Mouse (Mus musculus) urinary bladder, adult 2 months (tissue): ENCODE data around the gene Map2k1. TPM values are rescaled to one million over a fixed set of nuclear protein-coding genes. Genes with fewer than 3 reads are reported as not detected.

Experiments used
- DNase-seq: peaks from one replicate; pipeline ENCODE4 v3.0.0; 2022; ENCODE audit warnings: low spot score
- polyA plus RNA-seq: library from polyadenylated mRNA; depleted of rRNA; stranded (reverse); fragments of >200 nt; gene quantifications from 2 replicates; pipeline ENCODE4 v1.2.3, GENCODE M21; 2012

The Map2k1 gene
- polyA plus RNA-seq, 1 experiment: 63.7 TPM

DNA sequence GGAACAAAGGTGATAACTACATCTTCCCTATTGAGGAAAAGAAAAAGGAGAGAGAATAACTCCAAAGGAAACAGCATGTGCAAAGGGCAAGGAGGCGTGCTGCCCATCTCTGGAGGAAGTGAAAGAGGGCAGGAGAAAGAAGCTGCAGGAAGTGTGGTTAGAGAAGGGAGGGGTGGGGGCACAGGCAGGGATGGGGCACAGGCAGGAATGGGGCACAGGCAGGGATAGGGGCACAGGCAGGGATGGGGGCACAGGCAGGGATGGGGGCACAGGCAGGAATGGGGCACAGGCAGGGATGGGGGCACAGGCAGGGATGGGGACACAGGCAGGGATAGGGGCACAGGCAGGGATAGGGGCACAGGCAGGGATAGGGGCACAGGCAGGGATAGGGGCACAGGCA lies 4.1 kb downstream of the Map2k1 start:
- DNase-seq: no peak

DNA sequence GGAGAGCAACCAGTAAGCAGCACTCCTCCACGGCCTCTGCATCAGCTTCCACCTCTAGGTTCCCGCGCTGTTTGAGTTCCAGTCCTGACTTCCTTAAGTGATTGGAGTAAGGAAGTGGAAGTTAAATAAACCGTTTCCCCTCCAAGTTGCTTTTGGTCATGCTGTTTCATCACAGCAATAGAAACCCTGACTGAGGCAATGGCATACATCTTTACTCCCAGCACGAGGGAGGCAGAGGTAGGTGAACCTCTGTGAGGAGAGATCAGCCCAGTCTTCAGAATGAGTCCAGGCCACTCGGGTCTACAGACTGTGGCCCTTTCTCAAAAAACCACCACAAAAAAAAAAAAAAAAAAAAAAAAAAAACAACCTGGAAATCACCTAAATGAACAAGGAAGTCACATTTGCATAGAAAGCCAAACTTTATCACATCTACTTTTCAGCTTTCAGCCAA lies 11.0 kb downstream of the Map2k1 start:
- no peak for DNase-seq

DNA sequence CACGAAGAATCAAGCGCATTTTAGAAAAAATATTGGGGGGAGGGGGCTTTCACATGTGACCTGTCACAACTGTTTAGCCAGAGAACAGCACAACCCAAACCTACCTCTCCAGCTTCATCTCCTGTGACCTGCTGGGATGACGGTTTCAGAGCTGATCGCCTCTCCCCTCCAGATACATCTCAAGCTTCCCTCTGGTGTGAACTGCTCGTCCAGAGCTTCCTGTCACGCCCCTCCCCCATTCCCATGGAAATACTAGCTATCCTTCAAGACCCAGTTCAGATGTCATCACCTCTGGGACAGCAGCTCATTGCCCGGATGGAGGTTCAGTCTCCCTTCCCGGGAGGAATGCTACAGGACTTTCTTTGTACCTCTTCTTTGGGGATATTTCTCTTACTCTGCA lies 12.8 kb downstream of the Map2k1 start:
- DNase-seq: no peak

DNA sequence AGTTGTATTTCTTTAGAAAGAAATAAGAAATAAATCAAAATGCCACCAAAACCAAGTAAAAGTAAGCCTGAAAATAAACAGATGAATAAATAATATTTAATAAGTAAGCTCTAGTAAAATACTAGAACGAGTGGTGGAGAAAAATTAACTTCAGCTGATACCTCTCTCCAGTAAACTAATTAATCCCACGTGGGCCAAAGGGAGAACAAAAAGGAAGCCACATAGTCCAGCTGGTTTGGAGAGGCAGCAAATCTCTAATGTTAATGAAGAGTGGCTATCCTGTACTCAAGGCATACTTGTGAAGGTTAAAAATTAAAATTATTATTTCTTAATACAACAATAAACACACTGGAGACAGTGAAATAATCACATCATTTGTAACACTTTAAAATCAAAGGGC lies 13.3 kb downstream of the Map2k1 start:
- no peak for DNase-seq

DNA sequence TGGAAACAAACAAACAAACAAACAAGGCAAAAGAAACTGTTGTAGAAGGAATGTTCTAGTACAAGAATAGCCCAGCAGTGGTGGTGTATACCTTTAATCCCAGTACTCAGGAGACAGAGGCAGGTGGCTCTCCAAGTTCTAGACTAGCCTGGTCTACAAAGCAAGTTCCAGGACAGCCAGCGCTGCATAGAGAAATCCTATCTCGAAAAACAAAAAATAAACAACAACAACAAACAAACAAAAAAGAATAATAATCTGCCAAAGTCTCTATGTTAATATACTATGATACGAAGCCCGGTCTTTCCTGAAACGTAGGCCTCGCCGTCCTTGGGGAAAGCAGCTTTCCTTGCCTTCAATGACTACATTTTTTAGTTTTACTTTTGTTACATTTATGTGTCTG lies 17.4 kb downstream of the Map2k1 start:
- no peak for DNase-seq

DNA sequence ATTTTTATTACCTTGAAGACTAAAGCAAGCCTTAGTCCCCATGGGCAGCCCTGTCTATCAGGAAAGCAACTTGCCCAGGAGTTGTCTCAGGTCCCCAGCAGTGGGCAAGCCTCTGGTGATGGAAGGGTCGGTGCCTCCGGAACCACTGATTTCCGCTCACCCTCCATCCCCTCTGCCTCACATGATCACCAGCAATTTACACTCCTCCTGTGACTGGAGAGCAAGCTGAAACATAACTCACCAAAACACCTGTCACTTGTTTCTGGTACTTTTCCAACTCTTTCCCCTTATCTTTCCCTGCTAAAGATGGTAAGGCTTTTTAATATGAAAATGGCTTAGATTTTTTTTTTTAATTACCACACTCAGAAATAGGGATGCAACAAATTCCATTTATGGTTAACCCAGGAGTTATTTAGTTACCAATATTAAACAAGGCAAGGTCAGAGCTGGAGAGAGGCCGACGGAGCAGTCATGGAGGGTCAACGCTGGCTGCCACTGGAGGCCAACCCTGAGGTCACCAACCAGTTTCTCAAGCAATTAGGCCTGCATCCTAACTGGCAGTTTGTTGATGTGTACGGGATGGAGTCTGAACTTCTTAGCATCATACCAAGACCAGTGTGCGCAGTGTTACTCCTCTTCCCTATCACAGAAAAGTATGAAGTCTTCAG lies 18.5 kb downstream of the Map2k1 start, which contains the start of gene Uchl4:
Gene Uchl4 (plus strand): TSS at position 434 of the 668 bp plus-strand sequence.
- no peak for DNase-seq

DNA sequence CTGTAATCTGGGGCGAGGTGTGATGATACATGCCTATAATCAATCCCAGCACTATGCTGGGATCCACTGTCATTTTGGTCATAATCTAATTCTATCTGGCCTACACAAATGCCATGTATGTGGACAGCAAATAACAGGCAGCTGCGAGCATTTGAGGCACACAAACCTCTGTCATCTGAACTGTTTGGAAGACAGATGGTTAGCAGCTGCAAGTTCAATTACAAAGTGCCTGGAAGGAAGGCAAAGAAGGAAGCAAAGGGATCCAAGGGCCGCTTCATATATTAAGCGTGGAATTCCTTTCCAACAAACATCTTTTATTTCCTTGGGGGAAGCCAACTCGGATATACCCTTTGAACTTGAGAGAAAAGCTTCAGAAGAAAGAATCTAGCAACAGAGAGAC lies 19.8 kb downstream of the Map2k1 start:
- no peak for DNase-seq

DNA sequence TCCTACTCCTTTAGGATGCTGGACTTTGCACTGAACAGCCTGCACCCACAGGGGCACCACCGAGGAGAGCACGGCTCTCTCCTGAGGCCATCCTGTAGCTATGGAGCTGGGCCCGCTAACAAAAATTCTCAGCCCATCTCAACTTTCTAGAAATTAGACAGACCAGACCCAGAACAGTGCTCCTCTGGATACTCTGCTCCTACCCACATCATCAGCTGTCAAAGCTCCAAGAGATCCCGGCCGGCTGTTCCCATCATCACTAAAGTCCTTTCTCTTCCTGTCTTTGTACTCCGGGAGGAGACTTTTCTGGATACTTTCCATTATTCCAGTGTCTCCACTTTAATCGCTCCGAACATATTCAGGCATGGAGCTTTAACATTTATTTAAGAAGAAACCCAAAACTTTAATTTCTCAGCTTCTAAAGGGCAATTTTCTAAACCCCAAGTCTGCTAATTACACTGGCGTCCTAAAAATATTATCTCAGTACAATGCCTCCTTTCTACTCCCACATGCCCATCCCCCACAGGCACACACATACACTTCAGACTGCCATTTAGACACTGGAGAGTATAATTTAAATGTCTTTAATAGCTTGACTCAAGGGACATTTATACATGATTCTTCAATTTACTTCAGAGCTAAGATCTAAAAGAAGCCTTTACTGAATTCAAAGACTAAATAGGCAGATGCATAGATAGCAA lies 21.0 kb downstream of the Map2k1 start:
- no peak for DNase-seq

DNA sequence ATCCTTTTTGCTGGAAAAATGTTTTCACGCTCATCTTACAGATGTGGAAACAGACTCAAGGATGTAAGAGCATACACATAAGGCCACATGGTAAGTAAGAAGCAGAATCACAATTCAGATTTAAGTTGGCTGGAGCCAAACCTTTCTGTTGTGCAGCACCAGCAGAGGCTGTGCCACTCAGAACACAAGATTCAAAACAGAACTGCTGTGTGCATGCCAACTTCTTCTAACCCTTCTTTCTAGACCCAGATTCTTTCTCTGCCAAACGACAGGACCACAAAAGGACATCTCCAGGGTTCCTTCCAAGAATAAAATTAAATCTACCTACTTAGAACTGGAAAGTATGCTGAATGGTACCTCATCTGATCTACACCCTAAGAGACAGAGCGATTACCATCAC lies 21.8 kb downstream of the Map2k1 start:
- DNase-seq: no peak

DNA sequence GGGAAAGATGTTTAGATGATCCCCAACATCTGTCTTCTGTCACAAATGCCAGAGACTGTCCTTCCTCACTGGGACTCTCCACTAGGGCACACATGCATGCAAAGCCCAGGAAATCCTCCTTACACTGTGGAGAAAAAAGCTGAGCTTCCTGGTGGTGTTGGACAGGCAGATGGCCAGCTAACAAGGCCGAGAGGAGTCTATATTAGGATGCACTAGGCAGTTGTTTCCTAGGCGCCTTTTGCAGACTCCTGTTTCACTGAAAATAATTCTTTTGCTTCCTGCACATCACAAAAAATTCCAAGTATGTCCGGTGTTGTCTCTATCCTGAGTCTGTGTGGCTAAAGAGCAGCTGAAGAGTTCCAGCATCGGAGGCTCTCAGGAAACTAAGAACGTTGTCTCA lies 22.3 kb downstream of the Map2k1 start:
- DNase-seq: no peak

DNA sequence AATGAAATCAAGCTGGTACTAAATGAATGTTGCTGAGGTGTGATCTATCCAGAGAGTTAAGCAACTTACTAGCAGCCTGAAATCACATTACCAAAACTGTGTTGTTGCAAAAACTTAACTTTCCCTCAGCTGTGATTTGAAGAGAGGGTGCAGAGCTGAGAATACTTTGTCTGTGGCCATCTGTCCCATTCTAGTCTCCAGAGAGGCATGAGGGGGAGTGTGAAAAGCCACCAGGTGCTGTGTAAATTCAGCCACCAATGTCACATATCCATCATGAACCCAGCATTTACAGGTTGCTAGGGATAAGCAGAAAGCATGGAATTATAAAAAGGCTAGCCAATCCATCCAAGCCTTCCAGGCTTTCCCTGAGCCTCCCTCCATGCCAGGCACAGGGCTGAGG lies 24.5 kb downstream of the Map2k1 start:
- no peak for DNase-seq

DNA sequence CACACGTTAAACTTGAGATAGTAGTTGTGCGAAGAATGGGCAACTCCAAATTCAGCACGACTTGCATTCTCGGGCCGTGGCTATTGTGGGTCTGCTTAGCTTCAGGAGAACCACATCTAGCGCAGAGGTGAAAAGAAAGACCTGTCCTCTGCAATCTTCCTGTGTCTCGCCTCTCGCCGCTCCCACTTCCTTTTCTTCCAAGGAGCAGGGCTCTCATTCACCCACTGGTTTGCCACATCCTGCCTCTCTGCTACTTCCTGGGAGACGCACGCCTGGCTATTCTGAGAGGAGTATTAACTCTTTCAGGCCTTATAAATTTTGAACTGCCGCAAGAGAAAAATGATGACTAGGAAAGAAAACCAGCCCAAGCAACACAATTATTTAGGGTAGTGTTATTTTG lies 25.7 kb downstream of the Map2k1 start:
- DNase-seq: no peak

DNA sequence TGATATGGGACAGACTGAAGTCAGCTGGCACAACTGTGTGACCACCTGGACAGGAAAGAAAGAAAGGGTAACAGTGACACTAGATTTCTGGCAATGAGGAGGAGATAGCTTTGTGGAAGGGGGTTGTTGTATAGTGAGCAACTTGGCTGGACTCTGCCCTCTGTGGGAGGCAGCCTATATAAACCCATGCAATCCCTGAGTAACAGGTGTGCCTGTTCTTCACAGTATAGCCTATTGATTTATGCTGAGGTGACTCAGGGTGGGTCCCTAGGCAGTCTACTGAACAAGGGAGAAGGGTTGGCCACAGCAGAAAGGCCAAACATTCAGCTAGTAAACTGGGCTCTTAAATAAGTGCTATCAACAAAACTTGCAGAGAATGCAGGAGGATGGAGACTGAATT lies 27.6 kb downstream of the Map2k1 start:
- DNase-seq: no peak

DNA sequence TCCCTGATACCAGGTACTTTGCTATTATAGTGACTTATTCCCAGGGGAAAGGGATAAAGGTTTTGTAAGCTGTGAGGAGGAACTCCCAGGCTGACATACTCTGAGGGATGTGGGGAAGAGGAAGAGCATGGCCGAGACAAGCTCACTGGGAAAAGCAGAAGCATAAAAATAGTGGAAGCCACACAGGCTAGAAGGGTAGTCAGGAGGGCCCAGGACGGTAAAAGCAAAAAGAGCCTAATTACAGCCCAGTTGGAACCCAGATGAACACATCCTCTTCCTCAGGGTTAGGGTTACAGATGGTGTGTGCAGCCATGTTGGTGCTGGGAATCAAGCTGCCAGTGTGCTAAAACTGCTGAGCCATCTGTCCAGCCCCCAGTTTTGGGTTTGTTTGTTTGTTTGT lies 31.3 kb downstream of the Map2k1 start:
- DNase-seq: no peak

DNA sequence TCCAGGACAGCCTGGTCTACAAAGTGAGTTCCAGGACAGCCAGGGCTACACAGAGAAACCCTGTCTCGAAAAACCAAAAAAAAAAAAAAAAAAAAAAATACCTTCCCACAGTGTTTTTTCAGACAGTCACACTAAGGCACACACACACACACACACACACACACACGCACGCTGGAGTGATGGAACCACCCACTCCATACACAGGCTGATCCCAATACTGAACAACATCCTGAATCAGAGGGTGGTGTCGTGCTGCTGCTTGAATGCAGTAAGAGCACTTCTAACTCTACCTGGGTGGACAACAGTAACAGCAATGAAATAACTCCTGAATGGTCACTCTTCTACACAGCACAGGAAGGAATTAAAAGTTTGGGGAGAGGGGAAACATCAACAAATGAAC lies 32.0 kb downstream of the Map2k1 start:
- DNase-seq: no peak

DNA sequence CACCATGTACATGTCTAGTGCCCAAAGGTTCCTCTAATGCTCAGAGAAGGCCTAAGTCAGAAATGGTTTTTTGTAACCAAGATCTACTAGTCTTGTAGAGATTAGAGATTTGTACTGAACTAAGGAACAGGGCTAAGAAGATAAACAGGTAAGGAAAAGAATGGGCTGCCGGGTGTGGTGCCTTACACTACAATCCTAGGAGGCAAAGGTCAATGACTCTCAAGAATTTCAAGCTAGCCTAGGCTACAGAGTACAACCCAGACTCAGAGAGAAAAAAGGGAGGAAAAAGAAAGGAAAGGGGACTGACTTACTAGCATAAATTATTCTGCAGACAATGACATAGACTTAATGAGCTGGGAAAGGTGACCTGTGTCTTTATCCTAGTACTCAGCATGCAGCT lies 32.8 kb downstream of the Map2k1 start:
- DNase-seq: no peak

DNA sequence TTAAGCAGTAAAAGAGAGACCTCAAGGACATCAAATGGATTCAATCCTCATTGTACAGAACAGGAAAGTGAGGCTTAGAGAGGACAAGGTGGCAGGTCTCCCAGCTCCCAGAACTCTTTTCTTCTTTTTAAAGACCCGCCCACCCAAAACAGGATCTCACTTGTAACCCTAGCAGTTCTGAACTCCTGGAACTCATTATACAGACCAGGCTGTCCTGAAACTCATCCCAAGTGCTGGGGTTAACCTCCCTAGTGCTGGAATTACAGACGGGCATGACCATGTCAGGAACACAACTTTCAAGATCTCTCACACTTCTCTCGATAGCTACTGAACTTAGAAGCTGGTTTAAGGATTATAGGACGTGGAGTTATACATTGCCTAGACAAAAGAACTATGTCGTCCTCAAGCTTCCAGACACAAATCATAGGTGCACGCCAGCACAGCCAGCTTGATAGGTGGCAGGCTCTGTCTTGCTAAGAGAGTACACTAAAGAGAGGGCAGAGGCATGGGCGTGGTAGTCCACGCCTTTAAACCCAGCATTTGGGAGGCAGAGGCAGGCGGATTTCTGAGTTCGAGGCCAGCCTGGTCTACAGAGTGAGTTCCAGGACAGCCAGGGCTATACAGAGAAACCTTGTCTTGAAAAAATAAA lies 33.5 kb downstream of the Map2k1 start:
- no peak for DNase-seq

DNA sequence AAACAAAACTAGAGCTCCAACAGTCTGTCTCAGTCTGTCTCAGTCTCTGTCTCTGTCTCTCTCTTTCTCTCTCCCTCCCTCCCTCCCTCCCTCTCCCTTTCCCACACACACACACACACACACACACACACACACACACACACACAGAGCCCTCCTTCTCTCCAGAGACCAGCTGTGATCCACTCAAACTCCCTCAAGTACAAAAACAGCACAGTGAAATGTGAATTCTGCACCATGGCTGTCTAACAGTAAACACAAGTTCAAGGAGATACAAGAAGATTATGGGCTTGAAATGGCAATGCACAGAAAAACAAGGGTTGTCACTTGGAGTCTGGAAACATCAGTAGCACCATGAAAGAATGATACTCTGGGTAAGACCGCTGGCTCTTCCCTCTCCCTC lies 34.1 kb downstream of the Map2k1 start:
- DNase-seq: no peak

DNA sequence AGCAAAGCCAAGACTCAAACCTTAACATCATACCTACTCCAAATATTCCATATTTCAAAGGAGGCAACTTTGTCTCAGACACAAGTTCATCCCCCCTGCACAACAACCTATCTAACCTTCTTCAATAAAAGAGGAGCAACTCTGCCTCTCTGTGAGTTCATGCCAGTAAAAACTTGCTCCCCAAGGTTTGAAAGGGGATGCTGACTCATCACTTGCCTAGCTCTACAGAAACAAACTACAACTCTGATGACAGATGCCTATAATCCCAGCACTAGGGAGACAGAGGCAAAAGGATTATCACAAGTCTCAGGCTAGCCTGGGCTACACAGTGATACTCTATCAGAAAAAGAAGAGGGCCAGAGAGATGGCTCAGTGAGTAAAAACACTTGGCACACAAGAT lies 35.5 kb downstream of the Map2k1 start:
- DNase-seq: no peak

DNA sequence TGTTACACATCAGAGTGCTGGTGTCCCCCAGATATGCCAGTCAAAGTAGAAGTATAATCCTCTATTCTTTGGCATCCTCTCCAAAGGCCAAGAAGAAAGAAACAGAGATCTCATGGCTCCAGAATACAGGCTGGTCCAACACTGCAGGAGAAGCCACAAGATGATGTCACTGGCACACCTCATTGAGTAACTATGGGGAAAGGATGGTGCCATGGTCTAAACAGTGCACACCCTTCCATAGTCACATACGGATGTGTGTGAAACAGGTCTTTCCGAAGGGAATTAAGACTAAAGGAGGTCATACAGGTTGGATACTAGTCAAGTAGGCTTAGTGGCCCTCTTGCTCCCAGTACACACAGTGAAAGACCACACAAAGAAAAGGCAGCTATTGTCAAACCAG lies 36.8 kb downstream of the Map2k1 start:
- no peak for DNase-seq

DNA sequence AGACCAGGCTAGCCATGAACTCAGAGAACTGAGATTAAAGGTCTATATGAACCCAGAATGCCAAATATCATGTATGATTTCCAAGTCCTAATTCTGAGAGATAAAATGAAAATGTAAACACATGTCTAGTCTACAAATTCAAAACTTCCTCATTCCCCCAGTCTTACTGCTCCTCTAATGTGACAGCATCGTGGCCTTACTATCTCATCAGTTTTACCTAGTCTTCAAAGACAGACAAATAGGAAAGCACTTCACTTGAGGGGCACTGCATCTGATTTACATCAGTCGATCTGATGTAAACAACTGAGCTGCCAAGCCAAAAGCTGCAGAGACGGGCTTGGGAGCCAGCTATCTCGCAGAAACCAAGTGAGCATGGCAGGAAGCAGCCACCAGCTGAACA lies 37.3 kb downstream of the Map2k1 start:
- DNase-seq: no peak

DNA sequence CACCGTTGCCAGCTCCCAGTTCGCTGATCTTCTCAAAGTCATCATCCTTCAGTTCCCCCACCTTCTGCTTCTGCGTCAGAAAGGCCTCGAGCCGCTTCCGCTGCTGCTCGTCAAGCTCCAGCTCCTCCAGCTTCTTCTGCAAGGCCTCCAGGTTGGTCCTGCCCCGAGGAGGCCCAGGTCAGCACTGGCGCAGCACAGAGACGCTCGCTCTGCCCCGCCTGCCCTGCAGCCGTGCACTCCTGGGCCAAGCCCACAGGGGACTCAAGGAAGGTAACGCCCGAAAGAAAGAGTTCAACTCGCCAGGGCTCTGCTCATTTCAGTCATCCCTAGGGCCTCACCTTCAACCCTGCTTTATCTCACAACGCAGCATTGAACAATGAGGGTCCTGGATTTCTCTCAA lies 39.0 kb downstream of the Map2k1 start:
- DNase-seq: no peak

DNA sequence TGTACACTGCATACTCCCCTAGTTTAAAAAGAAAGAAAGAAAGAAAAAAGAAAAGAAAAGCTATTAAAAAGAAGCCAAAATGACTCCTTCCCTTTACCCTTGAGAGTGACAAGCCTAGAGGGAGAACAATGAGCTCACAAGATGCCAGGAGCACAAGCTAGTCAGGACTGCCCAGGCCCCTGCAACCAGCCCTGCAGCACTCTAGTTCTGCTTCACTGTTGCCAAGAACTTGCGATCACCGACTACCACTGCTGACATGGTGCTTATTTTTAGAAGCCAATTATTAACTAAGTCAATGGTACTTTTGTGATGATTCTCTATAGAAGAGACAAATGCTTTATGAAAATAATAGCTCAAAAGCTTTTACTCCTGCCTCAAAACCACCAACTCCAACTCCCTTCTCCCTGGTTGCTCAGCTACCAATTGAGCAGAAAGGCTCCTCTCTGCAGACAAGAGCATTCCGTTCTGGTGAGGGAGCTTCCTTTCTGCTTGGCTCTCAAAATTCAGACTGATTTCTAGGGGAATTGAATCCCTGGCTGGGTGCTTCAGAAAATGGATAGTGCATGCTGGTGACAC lies 45.8 kb downstream of the Map2k1 start:
- DNase-seq: no peak
